In the genomic region with DNA sequence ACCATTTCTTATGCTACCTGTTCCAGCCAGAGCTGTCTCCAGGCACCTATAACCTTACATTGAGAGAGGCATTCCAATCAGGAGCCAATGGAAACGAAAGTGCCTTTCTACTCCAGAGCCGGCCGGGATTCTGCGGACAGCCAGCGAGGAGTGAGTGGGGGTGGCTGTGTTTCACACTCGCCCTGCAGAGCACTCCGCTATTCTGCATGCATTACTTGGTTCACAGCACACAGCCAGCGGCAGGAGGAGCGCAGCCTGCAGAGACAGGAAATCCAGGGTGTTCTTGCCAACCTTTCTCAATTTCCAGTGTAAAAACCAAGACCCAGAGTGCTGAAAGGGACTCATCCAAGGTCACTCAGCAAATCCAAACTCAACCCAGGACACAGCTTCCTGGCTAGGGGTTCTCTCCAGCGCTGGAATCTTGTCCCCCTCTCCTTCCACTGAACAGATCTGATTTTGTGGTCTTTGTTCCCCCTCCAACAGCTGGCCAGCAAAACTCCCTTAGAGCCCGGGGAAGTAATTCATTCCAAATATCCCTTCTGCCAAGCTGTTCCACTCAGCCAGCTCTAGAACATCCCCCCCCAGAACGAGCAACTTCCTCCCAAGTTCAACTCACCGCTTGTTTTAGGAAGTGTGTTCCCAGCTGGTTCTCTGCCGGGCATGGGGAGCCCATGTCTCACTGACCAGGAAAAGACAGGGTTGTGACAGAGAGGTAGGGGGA, we compare ENCODE assay signal across 11 mouse cellular contexts. TPM values are rescaled to one million over a fixed set of nuclear protein-coding genes. Genes with fewer than 3 reads are reported as not detected.
DNase-seq lines count a peak whose midpoint lies in the region; ATAC-seq and TF ChIP-seq lines count a peak whose summit lies in the region.
"Had no signal": no experiment of that assay in that cellular context is flagged by ENCODE, and none has a peak within 500 bp of the region (broad histone marks: within the 10 kb centered on the region; RNA-seq: fewer than 3 reads in every experiment).

No protein-coding gene starts in this region.

- no peaks in the 10 kb centered on the region for H3K9me3 ChIP-seq in intestine, embryonic 16.5 days (ENCODE audit: control insufficient read depth, low read length)
- H3K9me3 ChIP-seq in intestine, embryonic 15.5 days: no peaks in the 10 kb centered on the region
- no peaks in the 10 kb centered on the region for H3K9me3 ChIP-seq in kidney, embryonic 14.5 days (ENCODE audit: control insufficient read depth, low read length)
- H3K9me3 ChIP-seq: lung, embryonic 15.5 days had no signal

- no peak for ATAC-seq in intestine, embryonic 16.5 days
- ATAC-seq in intestine, embryonic 15.5 days: no peak
- ATAC-seq in kidney, embryonic 14.5 days (ENCODE audit: low FRiP score, low TSS enrichment): no peak

- H3K4me2 ChIP-seq in intestine, embryonic 16.5 days (ENCODE audit: low read depth, low read length): no peak overlapping the region
- no peak overlapping the region for H3K4me2 ChIP-seq in intestine, embryonic 15.5 days (replicated peaks)
- H3K4me2 ChIP-seq in kidney, embryonic 14.5 days (replicated peaks; ENCODE audit: low read depth, low read length): no peak overlapping the region
- H3K4me2 ChIP-seq: lung, embryonic 15.5 days had no signal

- no peak for TF ChIP-seq CTCF in testis, adult 2 months (IDR thresholded peaks at IDR 0.05; ENCODE audit: control insufficient read depth, insufficient read depth, insufficient replicate concordance, low read depth, low read length)

- H3K9ac ChIP-seq in intestine, embryonic 16.5 days (ENCODE audit: low read depth, low read length): no peak overlapping the region
- H3K9ac ChIP-seq in intestine, embryonic 15.5 days: no peak overlapping the region
- no peak overlapping the region for H3K9ac ChIP-seq in kidney, embryonic 14.5 days (ENCODE audit: low read depth, low read length)
- H3K9ac ChIP-seq: lung, embryonic 15.5 days had no signal

- peak overlapping the region; percentile 17; the same call in 1 of the 2 replicates for H3K27ac ChIP-seq in intestine, embryonic 16.5 days (ENCODE audit: low read length)
- H3K27ac ChIP-seq in intestine, embryonic 15.5 days: no peak overlapping the region
- H3K27ac ChIP-seq in testis, adult 2 months (ENCODE audit: control insufficient read depth, insufficient read depth, low read depth, low read length): no peak overlapping the region
- H3K27ac ChIP-seq in kidney, embryonic 14.5 days (ENCODE audit: low read depth, low read length): 0 out of 2 replicates have a peak overlapping the region, but pooled peaks have one; percentile 37
- H3K27ac ChIP-seq: lung, embryonic 15.5 days had no signal

- DNase-seq in testis, postnatal 14 days (ENCODE audit: low spot score): no peak
- DNase-seq in cerebellum, adult 11 months: no peak
- DNase-seq in adrenal gland, adult 8-10 months: no peak
- DNase-seq: adrenal gland, postnatal 10 days had no signal

- WGBS in intestine, embryonic 16.5 days: 35% methylated on average over 14 of the region's 14 CpGs
- 39% methylated on average over 14 of the region's 14 CpGs for WGBS in intestine, embryonic 15.5 days
- 13% methylated on average over 14 of the region's 14 CpGs for WGBS in kidney, embryonic 14.5 days

- H3K36me3 ChIP-seq in intestine, embryonic 16.5 days (ENCODE audit: control insufficient read depth, insufficient read depth, low read length): no peaks in the 10 kb centered on the region
- H3K36me3 ChIP-seq in intestine, embryonic 15.5 days: no peaks in the 10 kb centered on the region
- H3K36me3 ChIP-seq in testis, adult 2 months (ENCODE audit: control insufficient read depth, insufficient read depth, low read length): no peaks in the 10 kb centered on the region
- H3K36me3 ChIP-seq in kidney, embryonic 14.5 days (ENCODE audit: control insufficient read depth, insufficient read depth, low read length): no peaks in the 10 kb centered on the region
- H3K36me3 ChIP-seq: lung, embryonic 15.5 days had no signal

- peaks cover 8% of the 10 kb centered on the region; the same call in 1 of the 2 replicates for H3K27me3 ChIP-seq in intestine, embryonic 16.5 days (replicated peaks; ENCODE audit: control insufficient read depth, insufficient read depth, low read length)
- H3K27me3 ChIP-seq in intestine, embryonic 15.5 days (replicated peaks): peaks cover 9% of the 10 kb centered on the region
- H3K27me3 ChIP-seq in testis, adult 2 months (ENCODE audit: control insufficient read depth, insufficient read depth, low read length): no peaks in the 10 kb centered on the region
- H3K27me3 ChIP-seq in kidney, embryonic 14.5 days (ENCODE audit: control insufficient read depth, insufficient read depth, low read length): peaks cover 22% of the 10 kb centered on the region; the same call in 1 of the 2 replicates

- no peak overlapping the region for H3K4me3 ChIP-seq in intestine, embryonic 16.5 days (ENCODE audit: low read length)
- no peak overlapping the region for H3K4me3 ChIP-seq in intestine, embryonic 15.5 days (replicated peaks)
- no peak overlapping the region for H3K4me3 ChIP-seq in testis, adult 2 months (ENCODE audit: control insufficient read depth, low read depth, low read length)
- no peak overlapping the region for H3K4me3 ChIP-seq in kidney, embryonic 14.5 days (ENCODE audit: low read length)
- H3K4me3 ChIP-seq: lung, embryonic 15.5 days had no signal

- H3K4me1 ChIP-seq in intestine, embryonic 16.5 days (ENCODE audit: control insufficient read depth, insufficient read depth, low read length): peaks cover 14% of the 10 kb centered on the region
- peaks cover 24% of the 10 kb centered on the region for H3K4me1 ChIP-seq in intestine, embryonic 15.5 days (replicated peaks)
- peaks cover 14% of the 10 kb centered on the region for H3K4me1 ChIP-seq in testis, adult 2 months (ENCODE audit: control insufficient read depth, insufficient read depth, low read length)
- peaks cover 6% of the 10 kb centered on the region; the same call in 1 of the 2 replicates for H3K4me1 ChIP-seq in kidney, embryonic 14.5 days (ENCODE audit: control insufficient read depth, insufficient read depth, low read length)

- peak; percentile 31; the same call in 1 of the 2 replicates for TF ChIP-seq POLR2A in testis, adult 2 months (IDR thresholded peaks at IDR 0.05; ENCODE audit: control insufficient read depth, low read depth, low read length)

RNA-seq across cellular contexts. Expression of a gene that starts 0.7 kb away (rescaled TPM):
- 0.23 TPM in 2 replicates for polyA plus RNA-seq in intestine, embryonic 16.5 days (2015; fragmentation: Nextera tagmentation; extraction: Ambion mirVana)
- 0.04 and 0.13 TPM in 2 replicates for polyA plus RNA-seq in intestine, embryonic 15.5 days (2015; fragmentation: Nextera tagmentation; extraction: Ambion mirVana)
- polyA plus RNA-seq in testis, adult 2 months (2012; rRNA removed): 12.3 and 13.3 TPM in 2 replicates
- 0.22 TPM in 1 of 2 replicates, not detected in the other for polyA plus RNA-seq in kidney, embryonic 14.5 days (2014; fragmentation: Nextera tagmentation; extraction: Ambion mirVana)
- total RNA-seq in adrenal gland, adult 8-10 months (2022): 1 to 10 TPM in 2 of 4 experiments, under 1 TPM in 2; 0.58 to 1.5 (median 1.2) TPM
- total RNA-seq: neutrophil, adult 5-6 weeks had no signal

RNA-seq across cellular contexts. Expression of a gene that starts 22.2 kb away (rescaled TPM):
- polyA plus RNA-seq in intestine, embryonic 16.5 days (2015; fragmentation: Nextera tagmentation; extraction: Ambion mirVana): 0.09 TPM in 1 of 2 replicates, not detected in the other
- polyA plus RNA-seq in intestine, embryonic 15.5 days (2015; fragmentation: Nextera tagmentation; extraction: Ambion mirVana): not detected in 2 replicates
- polyA plus RNA-seq in testis, adult 2 months (2012; rRNA removed): 48.7 and 54.3 TPM in 2 replicates
- 0.29 TPM in 1 of 2 replicates, not detected in the other for polyA plus RNA-seq in kidney, embryonic 14.5 days (2014; fragmentation: Nextera tagmentation; extraction: Ambion mirVana)
- not detected for total RNA-seq in adrenal gland, adult 8-10 months (2022)
- total RNA-seq: adrenal gland, postnatal 10 days; heart, postnatal 14 days; neutrophil, adult 5-6 weeks had no signal
- polyA plus RNA-seq: lung, embryonic 15.5 days had no signal

RNA-seq across cellular contexts. Expression of a gene that starts 29.8 kb away (rescaled TPM):
- 11.6 and 11.9 TPM in 2 replicates for polyA plus RNA-seq in intestine, embryonic 16.5 days (2015; fragmentation: Nextera tagmentation; extraction: Ambion mirVana)
- polyA plus RNA-seq in intestine, embryonic 15.5 days (2015; fragmentation: Nextera tagmentation; extraction: Ambion mirVana): 10.0 and 11.7 TPM in 2 replicates
- polyA plus RNA-seq in testis, adult 2 months (2012; rRNA removed): 6.3 and 6.9 TPM in 2 replicates
- polyA plus RNA-seq in kidney, embryonic 14.5 days (2014; fragmentation: Nextera tagmentation; extraction: Ambion mirVana): 9.7 and 13.0 TPM in 2 replicates
- 10 to 100 TPM; 13.1 to 16.3 (median 15.3) TPM for total RNA-seq in adrenal gland, adult 8-10 months (2022)

RNA-seq across cellular contexts. Expression of a gene that starts 31.4 kb away (rescaled TPM):
- polyA plus RNA-seq in intestine, embryonic 16.5 days (2015; fragmentation: Nextera tagmentation; extraction: Ambion mirVana): 4.6 and 5.4 TPM in 2 replicates
- polyA plus RNA-seq in intestine, embryonic 15.5 days (2015; fragmentation: Nextera tagmentation; extraction: Ambion mirVana): 4.5 and 4.6 TPM in 2 replicates
- polyA plus RNA-seq in testis, adult 2 months (2012; rRNA removed): 25.8 and 26.9 TPM in 2 replicates
- polyA plus RNA-seq in kidney, embryonic 14.5 days (2014; fragmentation: Nextera tagmentation; extraction: Ambion mirVana): 1.8 and 1.9 TPM in 2 replicates
- 10 to 100 TPM in 3 of 4 experiments, 1 to 10 TPM in 1; 9.0 to 14.0 (median 12.8) TPM for total RNA-seq in adrenal gland, adult 8-10 months (2022)
- total RNA-seq: neutrophil, adult 5-6 weeks had no signal

RNA-seq across cellular contexts. Expression of a gene that starts 59.7 kb away (rescaled TPM):
- polyA plus RNA-seq in intestine, embryonic 16.5 days (2015; fragmentation: Nextera tagmentation; extraction: Ambion mirVana): 2.6 and 3.5 TPM in 2 replicates
- polyA plus RNA-seq in intestine, embryonic 15.5 days (2015; fragmentation: Nextera tagmentation; extraction: Ambion mirVana): 1.4 and 2.1 TPM in 2 replicates
- polyA plus RNA-seq in testis, adult 2 months (2012; rRNA removed): 577 and 660 TPM in 2 replicates
- polyA plus RNA-seq in kidney, embryonic 14.5 days (2014; fragmentation: Nextera tagmentation; extraction: Ambion mirVana): 0.11 and 0.37 TPM in 2 replicates
- not detected for total RNA-seq in adrenal gland, adult 8-10 months (2022)
- total RNA-seq: adrenal gland, postnatal 10 days; neutrophil, adult 5-6 weeks had no signal

Comparison
In these comparisons a context has a peak if more than half of its experiments do, and no peak if none do; other contexts are left out.
1. H3K27ac ChIP-seq: peak in intestine, embryonic 16.5 days (single experiment) and kidney, embryonic 14.5 days (single experiment); none in intestine, embryonic 15.5 days (single experiment) and testis, adult 2 months (single experiment).
2. RNA of a gene that starts 0.7 kb away (polyA plus RNA-seq): 12.3 to 13.3 TPM in testis, adult 2 months; 0.23 TPM in intestine, embryonic 16.5 days, 0.22 TPM in kidney, embryonic 14.5 days and 0.04 to 0.13 TPM in intestine, embryonic 15.5 days; every median in the first group is over 10 times any median in the second.
3. RNA of a gene that starts 22.2 kb away (polyA plus RNA-seq): 48.7 to 54.3 TPM in testis, adult 2 months; 0.09 TPM in intestine, embryonic 16.5 days, not detected in intestine, embryonic 15.5 days and 0.29 TPM in kidney, embryonic 14.5 days; every median in the first group is over 10 times any median in the second.